Mouse (Mus musculus) midbrain, embryonic 16.5 days (tissue): ENCODE data around the gene D430041D05Rik. TPM values are rescaled to one million over a fixed set of nuclear protein-coding genes. Genes with fewer than 3 reads are reported as not detected.

Experiments
- ATAC-seq: fragments of 200-750 bp; cut with Nextera tagmentation; 2 replicates; pipeline ENCODE4 v1.8.0; 2017; ENCODE audit warnings: moderate TSS enrichment
- H3K27ac ChIP-seq: fragments of 300-500 bp; sonication (generic); 2 replicates; pipeline ENCODE4 v1.5.1; 2014; ENCODE audit warnings: mild to moderate bottlenecking, low read length, mixed read lengths
- H3K27me3 ChIP-seq: fragments of 300-500 bp; sonication (generic); 2 replicates; pipeline ENCODE4 v1.6.1; 2014; ENCODE audit warnings: low read depth, low read length, mixed read lengths; ENCODE audit not compliant: control insufficient read depth, insufficient read depth
- H3K36me3 ChIP-seq: fragments of 300-500 bp; sonication (generic); 2 replicates; pipeline ENCODE4 v1.6.1; 2014; ENCODE audit warnings: mild to moderate bottlenecking, low read length, moderate library complexity, mixed read lengths; ENCODE audit not compliant: control insufficient read depth, insufficient read depth
- H3K4me1 ChIP-seq: fragments of 300-500 bp; sonication (generic); 2 replicates; pipeline ENCODE4 v1.6.1; 2014; ENCODE audit warnings: mild to moderate bottlenecking, low read length, mixed read lengths; ENCODE audit not compliant: control insufficient read depth, insufficient read depth
- H3K4me2 ChIP-seq: fragments of 300-500 bp; sonication (generic); 2 replicates; pipeline ENCODE4 v1.6.1; 2014; ENCODE audit warnings: mild to moderate bottlenecking, low read length, mixed read lengths
- H3K4me3 ChIP-seq: fragments of 300-500 bp; sonication (generic); 2 replicates; pipeline ENCODE4 v1.5.1; 2014; ENCODE audit warnings: low read depth, mild to moderate bottlenecking, low read length, moderate library complexity, mixed read lengths
- H3K9ac ChIP-seq: fragments of 300-500 bp; sonication (generic); 2 replicates; pipeline ENCODE4 v1.6.1; 2014; ENCODE audit warnings: low read depth, low read length, mixed read lengths
- H3K9me3 ChIP-seq: fragments of 300-500 bp; sonication (generic); replicated peaks from 2 replicates; pipeline ENCODE4 v1.6.1; 2014; ENCODE audit warnings: mild to moderate bottlenecking, low read length, mixed read lengths; ENCODE audit not compliant: control insufficient read depth, poor library complexity, severe bottlenecking
- WGBS: fragments of 180-500 bp; shearing (Covaris S2); extraction: QIAGEN DNeasy Blood & Tissue Kit; methylation state at CpG from one replicate; pipeline ENCODE4 v1.1.7; 2014; 5-methylcytosine and 5-hydroxymethylcytosine counted together
- polyA plus RNA-seq: library from polyadenylated mRNA; unstranded; fragments of >200 nt; fragmentation: Nextera tagmentation; extraction: Ambion mirVana; gene quantifications from 2 replicates; pipeline ENCODE4 v1.2.1, GENCODE M21; 2015

D430041D05Rik gene
- polyA plus RNA-seq, 1 experiment from 2014 or later: 9.3 TPM

- 76% methylated on average over 4 of the region's 4 CpGs for WGBS
- Histone ChIP-seq H3K9me3 (no peaks in the 10 kb centered on the region), H3K4me2 (no peak overlapping the region), H3K9ac (no peak overlapping the region), H3K4me1 (no peaks in the 10 kb centered on the region), H3K27ac (no peak overlapping the region), H3K36me3 (peaks cover 5% of the 10 kb centered on the region; the same call in 1 of the 2 replicates), H3K27me3 (no peaks in the 10 kb centered on the region), H3K4me3 (no peak overlapping the region)
- no peak for ATAC-seq
These were observed 31.5 kb upstream of the D430041D05Rik start for GRCm38 (mm10) chr2:104442341-104442740.

DNA sequence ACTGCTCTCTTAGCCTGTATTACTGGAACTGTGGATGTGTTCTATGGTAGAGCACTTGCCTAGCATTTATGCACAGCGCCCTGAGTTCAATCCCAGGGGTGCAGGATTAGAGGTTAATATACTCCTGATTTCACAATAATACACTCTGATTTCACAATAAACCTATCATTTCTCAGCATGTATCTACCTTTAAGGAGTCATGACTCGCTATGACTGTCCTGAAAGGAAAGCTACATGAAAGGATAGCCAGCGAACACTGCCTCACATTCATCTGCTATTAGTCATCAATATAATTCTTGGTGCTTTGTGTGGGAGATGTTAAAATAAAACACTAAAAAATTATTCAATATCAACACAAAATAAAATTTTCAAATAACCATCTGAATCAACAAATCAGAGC, 25.4 kb upstream of the D430041D05Rik start:
- H3K9ac ChIP-seq: no peak overlapping the region
- no peak overlapping the region for H3K27ac ChIP-seq
- WGBS: 95% methylated on average over 3 of the region's 3 CpGs
- H3K4me1 ChIP-seq: no peaks in the 10 kb centered on the region
- no peak for ATAC-seq
- H3K4me3 ChIP-seq: no peak overlapping the region
- peaks cover 36% of the 10 kb centered on the region for H3K36me3 ChIP-seq
- no peak overlapping the region for H3K4me2 ChIP-seq
- no peaks in the 10 kb centered on the region for H3K9me3 ChIP-seq
- no peaks in the 10 kb centered on the region for H3K27me3 ChIP-seq

DNA sequence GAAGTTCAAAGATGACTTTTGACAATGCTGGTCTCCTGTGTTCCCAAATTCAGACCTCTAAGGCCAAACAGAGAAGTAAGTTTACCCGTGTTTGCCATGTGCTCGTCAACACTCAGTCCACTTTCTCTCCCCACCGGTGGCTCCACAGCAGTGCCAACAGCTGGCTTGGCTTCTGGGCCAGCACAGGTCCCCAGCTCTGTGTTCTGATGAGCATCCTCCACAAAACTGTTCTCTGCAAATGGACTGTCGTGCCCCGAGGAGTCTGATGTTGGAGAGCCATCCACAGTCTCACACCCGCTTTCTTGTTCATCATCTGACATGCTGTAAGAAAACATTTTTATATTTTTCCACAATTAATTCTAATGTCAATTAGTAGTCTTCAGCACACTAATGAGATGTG, 20.3 kb upstream of the D430041D05Rik start:
- H3K4me1 ChIP-seq: no peaks in the 10 kb centered on the region
- no peak for ATAC-seq
- peaks cover 35% of the 10 kb centered on the region for H3K36me3 ChIP-seq
- H3K9me3 ChIP-seq: no peaks in the 10 kb centered on the region
- no peaks in the 10 kb centered on the region for H3K27me3 ChIP-seq
- H3K4me3 ChIP-seq: no peak overlapping the region
- H3K4me2 ChIP-seq: no peak overlapping the region
- no peak overlapping the region for H3K9ac ChIP-seq
- WGBS: 94% methylated on average over 6 of the region's 6 CpGs
- no peak overlapping the region for H3K27ac ChIP-seq

DNA sequence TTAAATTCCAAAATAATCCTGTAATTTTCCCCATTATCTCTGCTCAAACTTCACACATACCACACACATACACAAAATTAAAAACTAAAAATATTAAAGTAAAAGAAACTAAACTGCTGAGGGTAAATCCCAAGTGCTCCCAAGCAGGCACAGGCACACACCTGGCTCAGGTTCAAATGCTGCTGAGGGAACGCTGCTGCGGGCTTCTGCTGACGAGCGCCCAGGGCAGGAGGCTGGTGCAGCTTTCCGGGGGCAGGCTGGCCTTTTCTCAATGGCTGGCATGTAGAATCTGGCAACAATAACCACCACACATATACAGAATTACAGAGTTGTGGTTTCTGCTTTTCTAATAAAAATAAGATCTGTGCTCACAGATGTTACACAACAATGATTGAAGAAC, 19.8 kb upstream of the D430041D05Rik start:
- H3K4me2 ChIP-seq: no peak overlapping the region
- ATAC-seq: no peak
- H3K27ac ChIP-seq: no peak overlapping the region
- peaks cover 30% of the 10 kb centered on the region for H3K36me3 ChIP-seq
- no peaks in the 10 kb centered on the region for H3K27me3 ChIP-seq
- no peak overlapping the region for H3K9ac ChIP-seq
- no peak overlapping the region for H3K4me3 ChIP-seq
- H3K4me1 ChIP-seq: no peaks in the 10 kb centered on the region
- 93% methylated on average over 5 of the region's 5 CpGs for WGBS
- no peaks in the 10 kb centered on the region for H3K9me3 ChIP-seq

- Histone ChIP-seq H3K4me3 (no peak overlapping the region), H3K27me3 (no peaks in the 10 kb centered on the region), H3K4me2 (no peak overlapping the region), H3K9ac (no peak overlapping the region), H3K36me3 (peaks cover 10% of the 10 kb centered on the region), H3K27ac (no peak overlapping the region), H3K9me3 (no peaks in the 10 kb centered on the region), H3K4me1 (no peaks in the 10 kb centered on the region)
- ATAC-seq: no peak
- 91% methylated on average over 3 of the region's 3 CpGs for WGBS
These were observed 15.3 kb upstream of the D430041D05Rik start for GRCm38 (mm10) chr2:104426112-104426511.

- no peak overlapping the region for H3K27ac ChIP-seq
- no peaks in the 10 kb centered on the region for H3K4me1 ChIP-seq
- no peaks in the 10 kb centered on the region for H3K9me3 ChIP-seq
- WGBS: 11% methylated on average over 1 of the region's 1 CpGs
- ATAC-seq: peak; percentile 66
- H3K4me3 ChIP-seq: no peak overlapping the region
- H3K4me2 ChIP-seq: no peak overlapping the region
- H3K36me3 ChIP-seq: no peaks in the 10 kb centered on the region
- no peaks in the 10 kb centered on the region for H3K27me3 ChIP-seq
- H3K9ac ChIP-seq: no peak overlapping the region
These were observed 11.4 kb upstream of the D430041D05Rik start for GRCm38 (mm10) chr2:104422230-104422629.

DNA sequence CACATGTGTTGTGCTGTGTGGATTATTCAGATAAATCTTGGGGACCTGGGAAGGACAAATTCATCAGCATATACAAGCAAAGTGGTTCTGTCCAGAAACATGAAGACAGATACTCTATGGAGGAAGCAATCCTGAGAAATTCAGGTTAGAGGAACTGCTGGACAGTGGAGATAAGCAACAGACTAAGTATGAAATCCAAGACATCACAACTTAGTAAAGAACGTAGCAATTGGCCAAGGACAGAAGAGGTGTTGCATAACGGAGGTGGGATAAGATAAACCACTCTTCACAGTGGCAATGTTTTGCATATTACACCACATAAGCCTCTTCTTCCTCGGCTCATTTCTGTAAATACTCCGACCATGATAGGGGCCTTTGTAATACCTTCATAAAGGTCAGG, 10.0 kb upstream of the D430041D05Rik start:
- Histone ChIP-seq H3K4me2 (no peak overlapping the region), H3K27me3 (no peaks in the 10 kb centered on the region), H3K36me3 (no peaks in the 10 kb centered on the region), H3K4me3 (no peak overlapping the region), H3K9ac (no peak overlapping the region), H3K4me1 (no peaks in the 10 kb centered on the region), H3K27ac (no peak overlapping the region), H3K9me3 (no peaks in the 10 kb centered on the region)
- WGBS: 79% methylated on average over 4 of the region's 4 CpGs
- no peak for ATAC-seq

GRCm38 (mm10) chr2:104419999-104420398, 9.2 kb upstream of the D430041D05Rik start:
- no peak overlapping the region for H3K4me3 ChIP-seq
- WGBS: 89% methylated on average over 1 of the region's 1 CpGs
- ATAC-seq: no peak
- no peak overlapping the region for H3K27ac ChIP-seq
- no peaks in the 10 kb centered on the region for H3K36me3 ChIP-seq
- H3K4me2 ChIP-seq: no peak overlapping the region
- H3K4me1 ChIP-seq: no peaks in the 10 kb centered on the region
- no peaks in the 10 kb centered on the region for H3K27me3 ChIP-seq
- no peak overlapping the region for H3K9ac ChIP-seq
- H3K9me3 ChIP-seq: no peaks in the 10 kb centered on the region

DNA sequence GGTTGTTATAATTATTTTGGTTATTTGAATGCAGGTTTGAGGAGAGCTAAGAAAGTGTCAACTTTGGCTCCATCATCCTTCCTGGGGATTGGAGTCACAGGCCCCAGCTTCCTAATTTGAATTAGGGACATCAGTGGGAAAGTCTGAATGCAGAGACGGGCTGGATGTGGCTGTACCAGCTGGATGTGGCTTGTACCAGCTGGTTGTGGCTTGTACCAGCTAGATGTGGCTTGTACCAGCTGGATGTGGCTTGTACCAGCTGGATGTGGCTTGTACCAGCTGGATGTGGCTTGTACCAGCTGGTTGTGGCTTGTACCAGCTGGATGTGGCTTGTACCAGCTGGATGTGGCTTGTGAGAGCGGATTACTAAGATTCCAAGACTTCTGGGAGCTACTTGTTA, 8.6 kb upstream of the D430041D05Rik start:
- 78% methylated on average over 2 of the region's 2 CpGs for WGBS
- no peak for ATAC-seq
- H3K36me3 ChIP-seq: no peaks in the 10 kb centered on the region
- H3K4me3 ChIP-seq: no peak overlapping the region
- no peaks in the 10 kb centered on the region for H3K27me3 ChIP-seq
- H3K9ac ChIP-seq: no peak overlapping the region
- H3K27ac ChIP-seq: no peak overlapping the region
- H3K4me1 ChIP-seq: no peaks in the 10 kb centered on the region
- H3K9me3 ChIP-seq: no peaks in the 10 kb centered on the region
- H3K4me2 ChIP-seq: no peak overlapping the region

GRCm38 (mm10) chr2:104413011-104413410, 2.2 kb upstream of the D430041D05Rik start:
- H3K9ac ChIP-seq: no peak overlapping the region
- H3K36me3 ChIP-seq: no peaks in the 10 kb centered on the region
- 87% methylated on average over 3 of the region's 3 CpGs for WGBS
- H3K9me3 ChIP-seq: no peaks in the 10 kb centered on the region
- H3K4me3 ChIP-seq: no peak overlapping the region
- no peak overlapping the region for H3K27ac ChIP-seq
- ATAC-seq: no peak
- H3K4me2 ChIP-seq: no peak overlapping the region
- peaks cover 16% of the 10 kb centered on the region for H3K4me1 ChIP-seq
- H3K27me3 ChIP-seq: no peaks in the 10 kb centered on the region
